Mouse (Mus musculus) WW6 (cell line): ENCODE data around the gene Prpmp5.
"Not testable (repeated sequence)": the region's sequence is repeated elsewhere in the genome, so short reads cannot be mapped to it uniquely, and the experiment has no call there.

Experiments
- DNase-seq: peaks from one replicate; pipeline ENCODE4 v3.0.0-alpha.2; 2013; ENCODE audit warnings: low read depth, low spot score

Gene Prpmp5

DNA sequence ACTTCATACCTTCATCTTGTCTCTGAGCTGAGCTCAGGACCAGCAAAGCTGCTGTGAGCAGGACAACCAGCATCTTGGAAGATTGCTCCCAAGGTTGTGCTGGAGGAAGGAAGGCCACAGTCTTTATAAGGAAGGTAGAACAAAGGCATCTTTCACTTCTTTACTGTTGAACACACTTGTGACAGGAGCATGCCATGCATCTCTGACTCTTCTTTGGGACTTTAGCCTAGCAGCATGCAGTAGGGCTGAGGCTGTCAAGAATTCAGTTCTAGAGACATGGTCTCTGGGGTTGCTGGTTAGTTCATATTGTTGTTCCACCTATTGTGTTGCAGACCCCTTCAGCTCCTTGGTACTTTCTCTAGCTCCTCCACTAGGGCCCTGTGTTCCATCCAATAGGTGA, at the start of gene Prpmp5:
TSS of gene Prpmp5 (minus strand) at position 101 of the 400 bp plus-strand sequence.
- DNase-seq: not testable (repeated sequence)

DNA sequence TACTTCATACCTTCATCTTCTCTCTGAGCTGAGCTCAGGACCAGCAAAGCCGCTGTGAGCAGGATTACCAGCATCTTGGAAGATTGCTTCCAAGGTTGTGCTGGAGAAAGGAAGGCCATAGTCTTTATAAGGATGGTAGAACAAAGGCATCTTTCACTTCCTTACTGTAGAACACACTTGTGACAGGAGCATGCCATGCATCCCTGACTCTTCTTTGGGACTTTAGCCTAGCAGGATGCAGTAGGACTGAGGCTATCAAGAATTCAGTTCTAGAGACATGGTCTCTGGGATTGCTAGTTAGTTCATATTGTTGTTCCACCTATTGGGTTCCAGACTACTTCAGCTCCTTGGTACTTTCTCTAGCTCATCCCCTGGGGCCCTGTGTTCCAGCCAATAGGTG, 49.5 kb upstream of the Prpmp5 start, which contains the start of gene Gm8882:
TSS of gene Gm8882 (minus strand) at position 101 of the 400 bp plus-strand sequence.
- not testable (repeated sequence) for DNase-seq
